Mouse (Mus musculus): ENCODE results near the gene Mpig6b.

- no peak for TF ChIP-seq EP300 (IDR thresholded peaks at IDR 0.05; ENCODE audit: low read depth)
- TF ChIP-seq CTCF (IDR thresholded peaks at IDR 0.05; ENCODE audit: low read depth) = peak; percentile 80
These were observed 36.1 kb downstream of the Mpig6b start for GRCm38 (mm10) chr17:35029691-35030532.
